Mouse (Mus musculus) 3134 (cell line): Measurements from ENCODE around the gene Gpr37l1.

Experiments used
- DNase-seq: peaks from one replicate; pipeline ENCODE4 v3.0.0-alpha.2; 2011; ENCODE audit warnings: low spot score; ENCODE audit not compliant: insufficient read length; ENCODE audit errors: extremely low read depth

Gpr37l1 gene

GRCm38 (mm10) chr1:135148996-135149395 is 18.5 kb downstream of the Gpr37l1 start:
- DNase-seq = no peak

DNA sequence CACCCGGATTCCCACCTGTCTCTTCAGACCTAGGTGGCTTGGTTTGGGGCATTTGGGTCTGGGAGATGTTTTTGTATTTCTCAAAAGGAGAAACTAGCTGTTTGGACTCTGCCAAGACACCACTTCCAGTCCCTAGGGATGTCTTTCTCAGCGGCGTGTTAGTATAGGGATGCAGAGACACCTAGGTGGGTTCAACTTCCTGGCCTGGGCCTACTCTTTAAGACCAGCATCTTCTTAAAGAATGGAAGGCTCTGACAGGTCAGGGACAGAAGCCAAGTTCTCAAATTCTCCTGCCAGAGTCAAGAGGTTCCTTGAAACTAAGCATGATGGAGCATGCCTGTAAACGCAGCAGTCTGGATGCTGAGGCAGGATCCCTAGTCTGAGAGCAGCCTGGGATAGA is 19.0 kb downstream of the Gpr37l1 start:
- no peak for DNase-seq

- no peak for DNase-seq
These were observed 19.8 kb downstream of the Gpr37l1 start for GRCm38 (mm10) chr1:135147702-135148058.

GRCm38 (mm10) chr1:135146946-135147701 is 20.4 kb downstream of the Gpr37l1 start:
- peak; percentile 85 for DNase-seq

GRCm38 (mm10) chr1:135146077-135146945 is 21.2 kb downstream of the Gpr37l1 start, which contains the start of gene Arl8a:
Gene Arl8a (plus strand): TSS chr1:135146824.
- peak; percentile 80 for DNase-seq

- no peak for DNase-seq
These were observed 23.5 kb downstream of the Gpr37l1 start for GRCm38 (mm10) chr1:135143940-135144339.

- no peak for DNase-seq
These were observed 25.0 kb downstream of the Gpr37l1 start for GRCm38 (mm10) chr1:135142452-135142851.

GRCm38 (mm10) chr1:135139906-135140305 is 27.6 kb downstream of the Gpr37l1 start:
- no peak for DNase-seq

DNA sequence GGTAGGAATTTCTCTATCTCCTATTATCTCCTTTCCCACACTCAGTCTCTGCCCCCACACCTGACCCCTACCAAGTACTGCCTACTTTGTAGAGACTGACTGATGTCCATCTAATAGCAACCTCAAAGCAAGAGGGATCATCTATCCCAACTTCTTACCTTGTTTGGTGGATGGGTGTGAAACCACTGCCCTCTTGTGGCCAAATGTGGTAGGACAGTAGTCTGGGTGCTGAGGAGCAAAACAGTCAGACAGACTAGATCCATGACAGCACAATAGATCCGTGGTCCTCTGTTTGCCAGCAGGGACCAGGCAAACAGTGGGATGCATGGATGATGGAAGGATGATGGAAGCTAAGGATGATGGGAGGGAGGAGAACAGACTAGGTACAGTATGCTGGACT is 31.0 kb downstream of the Gpr37l1 start:
- no peak for DNase-seq

DNA sequence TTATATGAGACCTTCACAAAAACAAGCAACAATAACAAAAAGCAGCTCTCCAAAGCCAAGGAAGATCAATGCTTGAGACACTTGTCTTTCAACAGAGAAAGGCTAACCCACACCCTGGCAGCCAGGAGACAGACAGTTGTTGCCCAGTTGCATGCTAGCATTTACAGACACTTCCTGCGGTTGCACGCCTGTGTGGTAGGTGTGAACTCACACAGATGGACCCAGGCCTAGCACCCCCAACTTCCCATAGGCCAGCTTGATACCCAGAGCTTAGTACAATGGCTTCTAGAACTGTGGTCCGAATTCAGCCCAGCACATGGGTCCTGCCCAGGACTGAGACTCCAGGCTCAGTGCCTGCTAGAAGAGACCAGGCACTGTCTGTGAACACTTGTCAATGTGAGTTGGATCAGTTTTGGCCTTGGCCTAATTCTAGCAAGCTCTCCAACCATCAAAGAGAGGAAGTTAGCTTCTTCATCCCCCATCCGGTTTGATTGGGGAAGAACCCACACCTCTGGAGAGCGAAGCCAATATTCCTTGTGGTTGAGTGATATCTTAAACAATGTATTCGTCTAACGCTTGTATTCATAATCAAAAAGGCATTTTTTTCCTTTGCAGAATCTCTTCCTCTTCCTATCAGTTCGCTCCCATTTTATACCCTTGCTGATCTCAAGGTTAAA is 32.2 kb downstream of the Gpr37l1 start:
- DNase-seq = no peak

- DNase-seq = no peak
These were observed 33.6 kb downstream of the Gpr37l1 start for GRCm38 (mm10) chr1:135133678-135134435.

- DNase-seq = no peak
These were observed 34.5 kb downstream of the Gpr37l1 start for GRCm38 (mm10) chr1:135132893-135133369.

DNA sequence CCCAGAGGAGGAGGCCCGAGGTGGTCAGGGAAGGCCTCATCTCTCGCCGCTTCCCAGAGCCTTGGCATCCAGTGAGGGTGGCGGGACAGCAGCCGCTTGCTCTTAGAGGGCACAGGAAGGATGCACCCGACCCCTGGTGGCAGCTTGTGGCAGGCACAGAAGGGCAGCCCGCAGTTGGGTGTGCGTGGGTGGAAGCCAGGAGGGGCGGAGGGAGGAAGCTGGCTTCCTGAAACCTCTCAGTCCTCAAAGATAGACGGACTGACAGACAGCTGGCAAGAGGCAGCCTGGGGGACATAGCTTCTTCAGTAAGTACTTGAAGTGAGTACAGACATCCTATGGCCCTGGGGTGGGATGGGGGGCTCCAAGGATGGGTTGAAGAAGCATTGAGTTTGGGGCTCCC is 35.0 kb downstream of the Gpr37l1 start, which contains the start of gene Ptpn7:
TSS of gene Ptpn7 (plus strand) at position 228 of the 400 bp plus-strand sequence.
- peak; percentile 81 for DNase-seq

DNA sequence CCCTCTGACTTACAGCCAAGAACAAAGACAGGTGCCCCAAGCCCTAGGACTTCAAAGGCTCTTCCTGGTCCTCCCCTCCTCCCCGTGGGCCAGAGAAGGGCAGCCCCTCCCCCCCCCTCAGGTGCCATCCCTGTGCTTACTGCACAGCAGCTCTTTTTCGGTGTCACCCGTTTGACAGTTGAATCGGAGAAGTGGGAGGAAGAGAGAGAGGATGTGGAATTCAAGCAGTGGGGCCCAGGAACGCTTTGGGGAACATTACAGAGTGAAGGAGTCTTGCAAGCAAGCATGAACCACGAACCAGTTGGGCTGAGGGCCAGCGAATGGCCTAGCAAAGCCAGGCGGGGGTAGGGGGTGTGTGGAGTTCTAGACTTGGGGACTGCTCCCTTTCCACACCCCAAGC is 35.9 kb downstream of the Gpr37l1 start:
- DNase-seq = no peak

GRCm38 (mm10) chr1:135131034-135131433 is 36.4 kb downstream of the Gpr37l1 start:
- DNase-seq = no peak

DNA sequence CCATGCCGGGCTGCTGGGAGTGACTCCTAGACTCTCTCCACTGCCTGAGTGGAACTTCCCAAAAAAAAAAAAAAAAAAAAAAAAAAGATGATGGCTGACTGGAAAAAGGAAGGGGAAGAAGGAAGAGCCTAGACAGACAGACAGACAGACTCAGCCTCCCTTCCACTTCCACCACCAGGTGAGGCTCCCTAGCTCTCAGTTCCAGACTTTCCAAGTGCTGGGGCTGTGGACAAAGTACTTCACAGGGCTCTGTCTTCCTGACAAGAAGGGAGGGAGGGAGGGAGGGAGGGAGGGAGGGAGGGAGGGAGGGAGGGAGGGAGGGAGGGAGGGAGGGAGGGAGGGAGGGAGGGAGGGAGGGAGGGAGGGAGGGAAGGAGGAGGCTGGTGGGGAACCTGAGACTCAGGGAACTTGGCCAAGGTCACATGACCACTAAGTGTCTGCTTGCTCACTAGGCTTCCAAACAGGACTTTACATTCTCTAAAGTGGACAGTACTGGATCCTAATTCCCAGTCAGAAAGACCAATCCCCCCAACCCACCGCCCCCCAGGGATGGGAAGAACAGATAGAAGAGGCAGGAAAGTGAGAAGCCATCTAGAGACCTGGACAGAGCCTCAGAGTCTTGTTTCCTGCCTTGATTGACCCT is 37.0 kb downstream of the Gpr37l1 start:
- no peak for DNase-seq

GRCm38 (mm10) chr1:135129543-135130183 is 37.8 kb downstream of the Gpr37l1 start:
- DNase-seq = no peak

DNA sequence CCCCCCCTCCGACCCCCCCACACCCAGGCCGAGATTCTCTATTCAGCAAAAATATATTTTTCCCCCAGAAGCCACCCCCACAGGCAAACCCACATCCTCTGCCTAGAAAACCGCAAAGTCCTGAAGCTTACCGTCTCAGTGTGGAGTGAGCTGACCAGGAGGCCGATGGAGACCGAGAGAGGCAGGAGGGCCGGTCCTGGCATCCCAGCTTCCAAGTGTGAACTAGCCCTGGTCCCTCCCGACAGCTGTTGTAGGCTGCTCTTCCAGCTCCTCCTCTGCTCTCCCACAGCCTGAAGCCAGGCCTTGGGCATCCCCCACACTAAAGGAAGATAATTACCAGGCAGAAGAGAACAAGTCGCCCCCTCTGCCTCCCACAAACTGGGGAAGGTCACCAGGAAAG is 38.5 kb downstream of the Gpr37l1 start:
- no peak for DNase-seq

GRCm38 (mm10) chr1:135128011-135128441 is 39.5 kb downstream of the Gpr37l1 start:
- DNase-seq = no peak
